Mouse (Mus musculus) ES-E14 (cell line): ENCODE measurements around the gene Lmntd2. TPM values are rescaled to one million over a fixed set of nuclear protein-coding genes. Genes with fewer than 3 reads are reported as not detected.
A peak's percentile ranks its signal among the peaks of the same experiment; 100 is the strongest.

Experiments used
- DNase-seq: peaks from one replicate; pipeline ENCODE4 v3.0.0-alpha.2; 2013; ENCODE audit warnings: low read depth, low spot score
- H3K27ac ChIP-seq: 2 replicates; pipeline ENCODE4 v1.5.1; 2012; ENCODE audit warnings: low read depth, mild to moderate bottlenecking, low read length, moderate library complexity, mixed read lengths; ENCODE audit not compliant: poor library complexity, insufficient read depth, severe bottlenecking
- H3K36me3 ChIP-seq: 2 replicates; pipeline ENCODE4 v1.6.1; 2012; ENCODE audit warnings: mild to moderate bottlenecking, low read length, moderate library complexity, mixed read lengths; ENCODE audit not compliant: control insufficient read depth, poor library complexity, insufficient read depth, severe bottlenecking
- H3K4me1 ChIP-seq, 2 experiments: fragments of 150-350 bp in 1 of 2; sonication (generic) in 1 of 2; 2 replicates each; pipeline ENCODE4 v1.6.1; 2012; ENCODE audit warnings: low read length in 2 of 2, mild to moderate bottlenecking in 1 of 2, mixed read lengths in 1 of 2; ENCODE audit not compliant: control insufficient read depth in 2 of 2, insufficient read depth in 2 of 2, poor library complexity in 1 of 2
- H3K4me3 ChIP-seq, 2 experiments: fragments of 150-350 bp in 1 of 2; sonication (generic) in 1 of 2; 2 replicates each; pipeline ENCODE4 v1.5.1; 2012; ENCODE audit warnings: low read length in 2 of 2, low read depth in 1 of 2, mild to moderate bottlenecking in 1 of 2, mixed read lengths in 1 of 2; ENCODE audit not compliant: insufficient read depth in 1 of 2, poor library complexity in 1 of 2, severe bottlenecking in 1 of 2
- H3K9ac ChIP-seq: 2 replicates; pipeline ENCODE4 v1.6.1; 2012; ENCODE audit warnings: low read depth, mild to moderate bottlenecking, low read length, mixed read lengths; ENCODE audit not compliant: poor library complexity, insufficient read depth, severe bottlenecking
- H3K9me3 ChIP-seq: fragments of 150-350 bp; sonication (generic); 2 replicates; pipeline ENCODE4 v1.6.1; 2012; ENCODE audit warnings: low read depth, mild to moderate bottlenecking, low read length; ENCODE audit not compliant: control insufficient read depth, insufficient read depth
- CHD2 ChIP-seq: IDR thresholded peaks from 2 replicates; pipeline ENCODE4 v1.6.1; 2014; ENCODE audit warnings: mild to moderate bottlenecking, low read depth, low read length, inconsistent platforms
- HCFC1 ChIP-seq: IDR thresholded peaks from 2 replicates; pipeline ENCODE4 v1.6.1; 2012; ENCODE audit warnings: low read length, inconsistent platforms, borderline replicate concordance; ENCODE audit not compliant: insufficient read depth
- MAFK ChIP-seq: IDR thresholded peaks from 2 replicates; pipeline ENCODE4 v1.6.1; 2014; ENCODE audit warnings: mild to moderate bottlenecking, low read depth, low read length, inconsistent platforms; ENCODE audit not compliant: insufficient read depth
- ZC3H11A ChIP-seq: IDR thresholded peaks from 2 replicates; pipeline ENCODE4 v1.6.1; 2012; ENCODE audit warnings: low read depth, mild to moderate bottlenecking, inconsistent platforms, low read length, borderline replicate concordance
- ZNF384 ChIP-seq: IDR thresholded peaks from 2 replicates; pipeline ENCODE4 v1.6.1; 2012; ENCODE audit warnings: low read depth, low read length, inconsistent platforms
- in situ Hi-C, 2 experiments: fragments of 600-800 bp; cut with MboI; formaldehyde crosslinking; loops; one replicate each; pipeline ENCODE4 v1.15.1; 2025; ENCODE audit warnings: low sequenced_read_pairs in 2 of 2, inconsistent platforms in 1 of 2; ENCODE audit not compliant: unreplicated experiment in 2 of 2
- total RNA-seq: library from RNA; depleted of rRNA; stranded (reverse); fragments of 300-350 nt; gene quantifications from 2 replicates; pipeline ENCODE4 v1.2.3, GENCODE M21; 2012; rRNA removed

Lmntd2 gene
- total RNA-seq, 1 experiment, result 4.0 TPM

DNA sequence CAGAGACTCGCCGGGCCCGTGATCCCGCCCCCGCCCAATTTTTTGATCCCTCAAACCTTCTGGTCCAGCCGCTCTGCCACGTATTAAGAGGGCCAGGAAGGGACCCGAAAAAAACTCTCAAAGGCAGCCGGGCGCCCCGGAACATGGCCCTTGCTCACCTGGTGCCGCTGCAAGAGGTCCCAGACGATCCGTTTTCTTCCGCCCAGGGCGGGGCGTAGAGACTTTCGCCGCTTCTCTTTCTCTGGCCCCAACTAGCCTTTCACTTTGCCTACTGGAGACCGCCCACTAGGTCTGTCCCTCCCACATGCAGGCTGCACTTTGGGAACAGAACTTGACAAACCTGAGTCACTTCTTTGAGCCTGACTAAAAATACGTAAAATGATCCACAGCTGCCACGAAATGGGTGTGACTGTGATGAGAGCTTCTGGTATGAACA is 45.3 kb downstream of the Lmntd2 start:
- Histone ChIP-seq H3K9ac (peak overlapping the region; percentile 67), H3K4me3 (peak overlapping the region; percentile 58 to 63), H3K27ac (no peak overlapping the region), H3K36me3 (peaks cover 8% of the 10 kb centered on the region; the same call in 1 of the 2 replicates), H3K9me3 (no peaks in the 10 kb centered on the region), H3K4me1 (peaks cover 5 to 7% of the 10 kb centered on the region in 2 experiments; a peak in 2 of 4 replicates)
- DNase-seq, result peak; percentile 63
- TF ChIP-seq ZNF384 (no peak), MAFK (0 out of 2 replicates have a peak, but pooled peaks have one; percentile 11)
- in situ Hi-C loops, result no loop called here

DNA sequence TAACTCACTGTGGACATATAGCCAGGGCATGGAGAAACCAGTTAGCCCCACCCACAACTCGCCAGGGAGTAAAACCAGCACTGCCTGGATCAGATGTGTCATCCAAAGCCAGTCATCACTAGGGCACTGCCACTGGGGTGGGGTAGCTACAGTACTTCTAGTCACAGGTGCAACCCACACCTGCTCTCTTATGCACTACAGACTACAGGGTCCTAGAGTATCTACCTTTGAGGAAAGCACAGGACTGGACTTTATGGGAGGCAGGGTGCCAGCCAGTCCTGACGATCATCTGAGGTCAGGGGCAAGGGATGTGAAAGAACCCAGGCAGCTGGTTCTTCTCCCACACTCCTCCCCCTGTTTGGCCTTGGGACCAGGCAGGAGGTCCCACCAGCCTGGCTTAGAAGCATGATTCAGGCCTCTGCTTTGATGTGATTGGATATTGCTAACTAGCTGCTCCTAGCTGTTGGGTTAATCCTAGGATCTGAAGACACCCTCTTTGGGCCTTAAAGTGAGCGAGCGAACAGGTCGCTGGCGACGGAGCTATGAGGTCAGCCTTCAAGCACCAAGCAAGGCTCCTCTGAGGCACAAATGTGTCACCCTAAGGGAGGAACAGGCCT is 45.9 kb downstream of the Lmntd2 start:
- Histone ChIP-seq H3K27ac (no peak overlapping the region), H3K36me3 (peaks cover 8% of the 10 kb centered on the region; the same call in 1 of the 2 replicates), H3K4me3 (peak overlapping the region; percentile 58 to 63), H3K9ac (peak overlapping the region; percentile 67), H3K9me3 (no peaks in the 10 kb centered on the region), H3K4me1 (peaks cover 3 to 7% of the 10 kb centered on the region in 2 experiments; a peak in 2 of 4 replicates)
- TF ChIP-seq HCFC1, result no peak
- TF ChIP-seq ZNF384, result no peak
- no peak for TF ChIP-seq MAFK
- no peak for TF ChIP-seq CHD2
- no peak for TF ChIP-seq ZC3H11A
- no peak for DNase-seq
- in situ Hi-C loops, result no loop called here

DNA sequence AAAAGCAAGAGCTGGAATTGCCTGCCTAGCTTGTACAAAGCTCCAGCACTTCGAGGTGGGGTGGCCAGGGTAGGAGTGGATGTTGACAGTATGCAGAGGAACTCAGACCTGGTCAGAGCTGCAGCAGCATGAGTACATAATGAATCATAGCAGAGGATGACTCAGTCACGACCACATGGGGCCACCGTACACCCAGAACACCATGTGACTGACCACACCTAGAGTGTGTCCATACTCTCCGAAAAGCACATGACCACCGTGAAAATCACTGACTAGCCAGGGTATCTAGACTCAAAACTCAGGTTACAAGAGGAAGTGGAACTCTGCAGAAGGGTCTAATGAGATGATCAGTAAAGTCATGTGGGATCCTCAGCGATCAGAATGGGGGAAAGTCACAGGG is 49.0 kb downstream of the Lmntd2 start:
- no peak for DNase-seq
- Histone ChIP-seq H3K9ac (no peak overlapping the region), H3K4me3 (no peak overlapping the region), H3K36me3 (peaks cover 18% of the 10 kb centered on the region; the same call in 1 of the 2 replicates), H3K4me1 (peaks cover 3 to 7% of the 10 kb centered on the region in 2 experiments; a peak in 2 of 4 replicates), H3K27ac (no peak overlapping the region), H3K9me3 (no peaks in the 10 kb centered on the region)
- no peak for TF ChIP-seq HCFC1
- TF ChIP-seq ZNF384, result no peak
- no peak for TF ChIP-seq ZC3H11A
- TF ChIP-seq CHD2, result no peak
- in situ Hi-C loops, result no loop called here

DNA sequence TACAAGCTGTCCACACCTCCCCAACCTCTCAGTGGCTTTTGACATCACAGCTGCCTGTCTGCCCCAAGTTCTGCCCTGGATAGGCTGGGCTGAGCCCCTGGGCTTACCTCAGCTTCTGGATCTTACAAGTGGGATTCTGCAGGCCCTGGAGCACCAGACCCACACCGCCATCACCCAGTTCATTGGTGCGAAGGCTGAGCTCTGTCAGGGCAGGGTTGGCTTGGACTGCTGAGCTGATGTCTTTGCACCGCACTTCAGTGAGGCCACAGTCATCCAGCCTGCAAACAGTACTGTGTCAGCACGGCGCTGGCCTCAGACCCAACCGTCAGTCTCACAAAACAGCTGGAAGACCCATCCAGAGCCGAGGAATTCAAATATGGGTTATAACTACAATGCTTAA is 49.5 kb downstream of the Lmntd2 start:
- H3K9ac ChIP-seq, result no peak overlapping the region
- peaks cover 3 to 7% of the 10 kb centered on the region in 2 experiments; a peak in 2 of 4 replicates for H3K4me1 ChIP-seq
- in situ Hi-C loops, result no loop called here
- no peaks in the 10 kb centered on the region for H3K9me3 ChIP-seq
- H3K4me3 ChIP-seq, result no peak overlapping the region
- no peak for DNase-seq
- TF ChIP-seq ZNF384 (no peak), MAFK (no peak), ZC3H11A (no peak), CHD2 (no peak), HCFC1 (no peak)
- H3K36me3 ChIP-seq, result peaks cover 18% of the 10 kb centered on the region; the same call in 1 of the 2 replicates
- H3K27ac ChIP-seq, result no peak overlapping the region

Other genes starting within 250 kb of the Lmntd2 start
- 274 and 585 TPM in 2 replicates for gene Ifitm1, start 246.9 kb downstream of the Lmntd2 start, total RNA-seq
- 353 and 601 TPM in 2 replicates for gene Ifitm3, start 203.3 kb downstream of the Lmntd2 start, total RNA-seq
- 0.36 TPM in 1 of 2 replicates, not detected in the other for gene Ifitm6, start 196.2 kb downstream of the Lmntd2 start, total RNA-seq
- not detected in 2 replicates for gene Gm17387, start 184.9 kb downstream of the Lmntd2 start, total RNA-seq
- 31.1 and 78.3 TPM in 2 replicates for gene B4galnt4, start 153.0 kb downstream of the Lmntd2 start, total RNA-seq
- 8.0 and 12.2 TPM in 2 replicates for gene Pkp3, start 135.9 kb downstream of the Lmntd2 start, total RNA-seq
- gene Sigirr, start 113.5 kb downstream of the Lmntd2 start, total RNA-seq, result 18.2 and 56.2 TPM in 2 replicates
- 26.4 and 102 TPM in 2 replicates for gene Ano9, start 96.3 kb downstream of the Lmntd2 start, total RNA-seq
- gene Ptdss2, start 91.7 kb downstream of the Lmntd2 start, total RNA-seq, result 65.1 and 82.8 TPM in 2 replicates
- gene Rnh1, start 41.2 kb downstream of the Lmntd2 start, total RNA-seq, result 61.9 and 70.3 TPM in 2 replicates
- 130 and 133 TPM in 2 replicates for gene Hras, start 20.1 kb downstream of the Lmntd2 start, total RNA-seq
- 3.3 and 3.9 TPM in 2 replicates for gene Lrrc56, start 19.9 kb downstream of the Lmntd2 start, total RNA-seq
- 32.2 and 44.3 TPM in 2 replicates for gene Rassf7, start 1.8 kb upstream of the Lmntd2 start, total RNA-seq
- 101 and 107 TPM in 2 replicates for gene Phrf1, start 14.7 kb upstream of the Lmntd2 start, total RNA-seq
- gene Irf7, start 52.4 kb upstream of the Lmntd2 start, total RNA-seq, result 0.58 and 0.67 TPM in 2 replicates
- 0.13 and 0.26 TPM in 2 replicates for gene Cdhr5, start 62.7 kb upstream of the Lmntd2 start, total RNA-seq
- 12.0 and 31.9 TPM in 2 replicates for gene Sct, start 65.1 kb upstream of the Lmntd2 start, total RNA-seq
- 0.76 and 0.95 TPM in 2 replicates for gene Drd4, start 77.9 kb upstream of the Lmntd2 start, total RNA-seq
- 23.7 and 31.1 TPM in 2 replicates for gene Deaf1, start 113.6 kb upstream of the Lmntd2 start, total RNA-seq
- 7.3 and 9.7 TPM in 2 replicates for gene Tmem80, start 113.7 kb upstream of the Lmntd2 start, total RNA-seq
- gene Eps8l2, start 124.8 kb upstream of the Lmntd2 start, total RNA-seq, result 9.7 and 10.4 TPM in 2 replicates
- 327 and 432 TPM in 2 replicates for gene Taldo1, start 178.1 kb upstream of the Lmntd2 start, total RNA-seq
- 25.9 and 41.2 TPM in 2 replicates for gene Gatd1, start 200.1 kb upstream of the Lmntd2 start, total RNA-seq
- gene Cend1, start 215.4 kb upstream of the Lmntd2 start, total RNA-seq, result 1.5 and 2.7 TPM in 2 replicates
- gene Slc25a22, start 223.8 kb upstream of the Lmntd2 start, total RNA-seq, result 16.2 and 19.8 TPM in 2 replicates
- 23.4 and 36.0 TPM in 2 replicates for gene Pidd1, start 229.9 kb upstream of the Lmntd2 start, total RNA-seq
- 3,085 and 4,150 TPM in 2 replicates for gene Rplp2, start 233.3 kb upstream of the Lmntd2 start, total RNA-seq
- 10.7 and 12.7 TPM in 2 replicates for gene Pnpla2, start 241.1 kb upstream of the Lmntd2 start, total RNA-seq
- gene Cracr2b, start 247.0 kb upstream of the Lmntd2 start, total RNA-seq, result 5.8 and 11.7 TPM in 2 replicates